Mouse (Mus musculus) gastrocnemius, postnatal 14 days (tissue): Measurements from ENCODE around the gene Otulinl. TPM values are rescaled to one million over a fixed set of nuclear protein-coding genes. Genes with fewer than 3 reads are reported as not detected.

Experiments used
- DNase-seq: peaks from one replicate; pipeline ENCODE4 v3.0.0; 2021; ENCODE audit warnings: mixed read lengths
- intact Hi-C: fragments of 180-260 bp; cut with DNase I; formaldehyde crosslinking; loops from one replicate; pipeline ENCODE4 v1.15.1; 2025; ENCODE audit warnings: low total_unique reads
- total RNA-seq, 2 experiments: library from RNA; stranded (reverse); gene quantifications; 2 replicates each; pipeline ENCODE4 v1.2.3; 2021

The Otulinl gene
- total RNA-seq, 2 experiments from 2014 or later: 0.98 to 1.7 TPM

GRCm38 (mm10) chr15:27661696-27662095 is 19.7 kb downstream of the Otulinl start:
- intact Hi-C loops: loop anchor here (5.0 kb wide), 1 partner anchor 51 kb away; no protein-coding TSS in a partner anchor
- no peak for DNase-seq

- intact Hi-C loops: loop anchor here (5.0 to 10.0 kb wide), 2 partner anchors 53 to 185 kb away; no protein-coding TSS in a partner anchor
- peak; percentile 88 for DNase-seq
Measured at GRCm38 (mm10) chr15:27659592-27660244, 21.7 kb downstream of the Otulinl start.

GRCm38 (mm10) chr15:27659143-27659542 is 22.2 kb downstream of the Otulinl start:
- intact Hi-C loops: loop anchor here (10.0 kb wide), 1 partner anchor 186 kb away; no protein-coding TSS in a partner anchor
- DNase-seq: no peak

- intact Hi-C loops: loop anchor here (10.0 kb wide), 1 partner anchor 186 kb away; no protein-coding TSS in a partner anchor
- DNase-seq: no peak
Measured at GRCm38 (mm10) chr15:27658356-27658755, 23.0 kb downstream of the Otulinl start.

- intact Hi-C loops: loop anchor here (10.0 kb wide), 1 partner anchor 187 kb away; no protein-coding TSS in a partner anchor
Measured at GRCm38 (mm10) chr15:27657866-27658265, 23.5 kb downstream of the Otulinl start.

GRCm38 (mm10) chr15:27656626-27657025 is 24.8 kb downstream of the Otulinl start:
- intact Hi-C loops: loop anchor here (10.0 kb wide), 1 partner anchor 188 kb away; no protein-coding TSS in a partner anchor

More at GRCm38 (mm10) chr15:27657866-27658265, 23.5 kb downstream of the Otulinl start:
- DNase-seq: no peak

GRCm38 (mm10) chr15:27655015-27655414 is 26.4 kb downstream of the Otulinl start:
- intact Hi-C loops: loop anchor here (10.0 kb wide), 1 partner anchor 190 kb away; no protein-coding TSS in a partner anchor
- DNase-seq: peak; percentile 49

More at GRCm38 (mm10) chr15:27656626-27657025, 24.8 kb downstream of the Otulinl start:
- DNase-seq: no peak

GRCm38 (mm10) chr15:27647686-27648085 is 33.7 kb downstream of the Otulinl start:
- intact Hi-C loops: loop anchor here (10.0 kb wide), 1 partner anchor 333 kb away; no protein-coding TSS in a partner anchor

GRCm38 (mm10) chr15:27646665-27647064 is 34.7 kb downstream of the Otulinl start:
- intact Hi-C loops: loop anchor here (10.0 kb wide), 1 partner anchor 332 kb away; no protein-coding TSS in a partner anchor
- DNase-seq: no peak

More at GRCm38 (mm10) chr15:27647686-27648085, 33.7 kb downstream of the Otulinl start:
- no peak for DNase-seq

- DNase-seq: no peak
- intact Hi-C loops: loop anchor here (10.0 kb wide), 1 partner anchor 330 kb away; no protein-coding TSS in a partner anchor
Measured at GRCm38 (mm10) chr15:27645250-27645649, 36.1 kb downstream of the Otulinl start.

GRCm38 (mm10) chr15:27642895-27643294 is 38.5 kb downstream of the Otulinl start:
- intact Hi-C loops: loop anchor here (10.0 kb wide), 1 partner anchor 328 kb away; no protein-coding TSS in a partner anchor
- DNase-seq: no peak

- intact Hi-C loops: loop anchor here (10.0 kb wide), 1 partner anchor 326 kb away; no protein-coding TSS in a partner anchor
- DNase-seq: no peak
Measured at GRCm38 (mm10) chr15:27641171-27641570, 40.2 kb downstream of the Otulinl start.

- intact Hi-C loops: no loop called here
- DNase-seq: no peak
Measured at GRCm38 (mm10) chr15:27633941-27634900, 47.2 kb downstream of the Otulinl start.

- intact Hi-C loops: no loop called here
- DNase-seq: peak; percentile 99
Measured at GRCm38 (mm10) chr15:27630601-27631383, 50.6 kb downstream of the Otulinl start, which contains the start of gene Otulin. Gene Otulin, minus strand, starts transcription at chr15:27630693.

- no peak for DNase-seq
- intact Hi-C loops: no loop called here
Measured at GRCm38 (mm10) chr15:27629800-27630600, 51.4 kb downstream of the Otulinl start.

- DNase-seq: no peak
- intact Hi-C loops: no loop called here
Measured at GRCm38 (mm10) chr15:27629046-27629445, 52.3 kb downstream of the Otulinl start.

GRCm38 (mm10) chr15:27627794-27628193 is 53.6 kb downstream of the Otulinl start:
- DNase-seq: no peak
- intact Hi-C loops: no loop called here

GRCm38 (mm10) chr15:27626314-27626713 is 55.1 kb downstream of the Otulinl start:
- no peak for DNase-seq
- intact Hi-C loops: no loop called here
